Mouse (Mus musculus) hindbrain, embryonic 10.5 days (tissue): Measurements from ENCODE around the gene Atg4a. TPM values are rescaled to one million over a fixed set of nuclear protein-coding genes. Genes with fewer than 3 reads are reported as not detected.

Experiments used
- DNase-seq: peaks from one replicate; pipeline ENCODE4 v3.0.0-alpha.2; 2017; ENCODE audit warnings: low spot score
- H3K27ac ChIP-seq: fragments of 300-500 bp; sonication (generic); 2 replicates; pipeline ENCODE4 v1.5.1; 2016; ENCODE audit warnings: mild to moderate bottlenecking, moderate library complexity
- H3K27me3 ChIP-seq: fragments of 300-500 bp; sonication (generic); 2 replicates; pipeline ENCODE4 v1.6.1; 2016; ENCODE audit warnings: mild to moderate bottlenecking; ENCODE audit not compliant: poor library complexity, insufficient read depth, severe bottlenecking
- H3K36me3 ChIP-seq: fragments of 300-500 bp; sonication (generic); 2 replicates; pipeline ENCODE4 v1.6.1; 2016; ENCODE audit warnings: mild to moderate bottlenecking, moderate library complexity
- H3K4me1 ChIP-seq: fragments of 300-500 bp; sonication (generic); replicated peaks from 2 replicates; pipeline ENCODE4 v1.6.1; 2016; ENCODE audit warnings: mild to moderate bottlenecking
- H3K4me3 ChIP-seq: fragments of 300-500 bp; sonication (generic); 2 replicates; pipeline ENCODE4 v1.5.1; 2016; ENCODE audit warnings: mild to moderate bottlenecking, moderate library complexity
- H3K9me3 ChIP-seq: fragments of 300-500 bp; sonication (generic); 2 replicates; pipeline ENCODE4 v1.6.1; 2016; ENCODE audit warnings: mild to moderate bottlenecking, moderate library complexity
- WGBS: fragments of 180-500 bp; shearing (Covaris S2); methylation state at CpG from one replicate; pipeline ENCODE4 v1.1.7; 2016; 5-methylcytosine and 5-hydroxymethylcytosine counted together
- polyA plus RNA-seq: library from polyadenylated mRNA; unstranded; fragments of >200 nt; fragmentation: Nextera tagmentation; extraction: Ambion mirVana; gene quantifications from 2 replicates; pipeline ENCODE4 v1.2.1, GENCODE M21; 2016

Gene Atg4a
- polyA plus RNA-seq = 13.5 and 15.1 TPM in 2 replicates

GRCm38 (mm10) chrX:140956272-140956940 is at the start of gene Atg4a, which contains the start of gene Psmd10:
Atg4a (plus strand) TSS chrX:140956907.
Psmd10 (minus strand) TSS chrX:140956728.
- H3K27ac ChIP-seq = peak within 1 kb of the TSS; percentile 74
- H3K27me3 ChIP-seq = peaks cover 42% of the 10 kb centered on the region
- WGBS = 20% methylated on average over 23 of the region's 23 CpGs

GRCm38 (mm10) chrX:140907360-140907759 is 49.3 kb upstream of the Atg4a start, which contains the start of gene Vsig1:
Vsig1 (plus strand) TSS chrX:140907608.
- no peaks in the 10 kb centered on the region for H3K9me3 ChIP-seq
- no peak within 1 kb of the TSS for H3K4me3 ChIP-seq
- peaks cover 36% of the 10 kb centered on the region for H3K27me3 ChIP-seq
- no peaks in the 10 kb centered on the region for H3K36me3 ChIP-seq
- H3K4me1 ChIP-seq = no peaks in the 10 kb centered on the region
- DNase-seq = no peak
- WGBS = 75% methylated on average over 7 of the region's 7 CpGs
- H3K27ac ChIP-seq = no peak within 1 kb of the TSS

More at GRCm38 (mm10) chrX:140956272-140956940, at the start of gene Atg4a, which contains the start of gene Psmd10:
- Histone ChIP-seq H3K9me3 (no peaks in the 10 kb centered on the region), H3K4me1 (no peaks in the 10 kb centered on the region), H3K36me3 (0 out of 2 replicates have a peak, but pooled peaks cover 4% of the 10 kb centered on the region), H3K4me3 (peak within 1 kb of the TSS; percentile 56)
- DNase-seq = peak; percentile 87

DNA sequence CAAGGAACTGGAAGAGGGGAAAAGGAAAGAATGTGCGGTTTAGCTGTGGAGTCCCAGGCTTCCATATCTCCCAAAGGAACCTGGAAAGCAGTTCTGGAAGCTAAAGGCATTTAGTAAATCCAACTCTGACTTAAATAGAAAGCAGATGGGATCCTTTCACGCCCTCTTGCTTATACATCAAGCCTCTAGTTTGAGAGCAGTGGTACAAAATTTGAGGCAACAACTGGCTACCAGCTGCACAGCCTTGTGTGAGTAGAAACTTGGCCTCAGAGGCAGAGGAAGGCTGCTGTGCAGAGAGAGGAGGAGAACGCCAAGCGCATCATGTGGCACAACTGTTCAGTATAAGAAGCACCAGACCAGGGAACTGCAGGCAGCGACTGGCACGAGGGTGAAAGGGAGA is 35.4 kb upstream of the Atg4a start:
- H3K27me3 ChIP-seq = peaks cover 83% of the 10 kb centered on the region
- no peak for DNase-seq
- no peak overlapping the region for H3K27ac ChIP-seq
- no peak overlapping the region for H3K4me3 ChIP-seq
- no peaks in the 10 kb centered on the region for H3K9me3 ChIP-seq
- 82% methylated on average over 6 of the region's 6 CpGs for WGBS
- no peaks in the 10 kb centered on the region for H3K4me1 ChIP-seq
- H3K36me3 ChIP-seq = no peaks in the 10 kb centered on the region

GRCm38 (mm10) chrX:140932066-140932465 is 24.6 kb upstream of the Atg4a start:
- DNase-seq = no peak
- H3K4me1 ChIP-seq = no peaks in the 10 kb centered on the region
- no peaks in the 10 kb centered on the region for H3K9me3 ChIP-seq
- no peaks in the 10 kb centered on the region for H3K36me3 ChIP-seq
- no peak overlapping the region for H3K27ac ChIP-seq
- 75% methylated on average over 3 of the region's 3 CpGs for WGBS
- H3K27me3 ChIP-seq = peaks cover 84% of the 10 kb centered on the region
- H3K4me3 ChIP-seq = no peak overlapping the region

GRCm38 (mm10) chrX:140933263-140933662 is 23.4 kb upstream of the Atg4a start:
- WGBS = 85% methylated on average over 3 of the region's 3 CpGs
- Histone ChIP-seq H3K9me3 (no peaks in the 10 kb centered on the region), H3K4me3 (no peak overlapping the region), H3K36me3 (no peaks in the 10 kb centered on the region), H3K4me1 (no peaks in the 10 kb centered on the region), H3K27ac (no peak overlapping the region), H3K27me3 (peaks cover 83% of the 10 kb centered on the region)
- DNase-seq = no peak

- DNase-seq = no peak
- Histone ChIP-seq H3K9me3 (no peaks in the 10 kb centered on the region), H3K27me3 (peaks cover 80% of the 10 kb centered on the region), H3K27ac (no peak overlapping the region), H3K4me3 (no peak overlapping the region), H3K36me3 (no peaks in the 10 kb centered on the region), H3K4me1 (no peaks in the 10 kb centered on the region)
- WGBS = 77% methylated on average over 5 of the region's 5 CpGs
These were observed 20.4 kb upstream of the Atg4a start for GRCm38 (mm10) chrX:140936271-140936670.

DNA sequence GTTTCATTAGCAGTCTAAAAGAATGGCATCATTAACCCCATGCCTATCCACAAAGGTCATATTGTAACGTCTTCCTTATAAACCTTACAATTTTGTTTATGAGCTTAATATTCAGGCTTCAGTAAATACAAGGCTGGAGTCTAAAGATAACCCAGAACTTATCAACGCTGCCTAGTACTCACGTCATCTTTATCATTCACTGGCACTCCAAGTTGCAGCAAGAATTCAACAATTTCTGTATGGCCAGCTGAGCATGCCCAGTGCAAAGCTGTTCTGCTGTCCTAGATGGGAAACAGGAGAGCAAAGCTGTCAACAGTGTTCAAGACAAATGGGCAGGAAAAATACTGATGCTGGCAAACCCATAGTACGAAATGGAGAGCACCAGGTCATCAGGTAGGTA is 3.1 kb upstream of the Atg4a start:
- H3K4me3 ChIP-seq = no peak overlapping the region
- WGBS = 95% methylated on average over 4 of the region's 4 CpGs

GRCm38 (mm10) chrX:140956959-140957358 is 252 bp downstream of the Atg4a start:
- WGBS = 27% methylated on average over 5 of the region's 5 CpGs
- Histone ChIP-seq H3K36me3 (0 out of 2 replicates have a peak, but pooled peaks cover 4% of the 10 kb centered on the region), H3K4me1 (no peaks in the 10 kb centered on the region), H3K27ac (peak overlapping the region; percentile 29; the same call in 1 of the 2 replicates), H3K27me3 (peaks cover 41% of the 10 kb centered on the region), H3K4me3 (peak overlapping the region; percentile 56), H3K9me3 (no peaks in the 10 kb centered on the region)
- no peak for DNase-seq

More for the DNA sequence above, 3.1 kb upstream of the Atg4a start:
- Histone ChIP-seq H3K27ac (no peak overlapping the region), H3K4me1 (no peaks in the 10 kb centered on the region), H3K36me3 (peaks cover 19% of the 10 kb centered on the region; the same call in 1 of the 2 replicates), H3K9me3 (no peaks in the 10 kb centered on the region), H3K27me3 (peaks cover 60% of the 10 kb centered on the region)
- DNase-seq = no peak

- Histone ChIP-seq H3K36me3 (no peaks in the 10 kb centered on the region), H3K4me3 (no peak overlapping the region), H3K27me3 (peaks cover 96% of the 10 kb centered on the region), H3K9me3 (no peaks in the 10 kb centered on the region), H3K27ac (no peak overlapping the region), H3K4me1 (0 out of 2 replicates have a peak, but pooled peaks cover 1% of the 10 kb centered on the region)
- WGBS = 94% methylated on average over 1 of the region's 1 CpGs
- DNase-seq = no peak
These were observed 22.2 kb downstream of the Atg4a start for GRCm38 (mm10) chrX:140978943-140979342.

DNA sequence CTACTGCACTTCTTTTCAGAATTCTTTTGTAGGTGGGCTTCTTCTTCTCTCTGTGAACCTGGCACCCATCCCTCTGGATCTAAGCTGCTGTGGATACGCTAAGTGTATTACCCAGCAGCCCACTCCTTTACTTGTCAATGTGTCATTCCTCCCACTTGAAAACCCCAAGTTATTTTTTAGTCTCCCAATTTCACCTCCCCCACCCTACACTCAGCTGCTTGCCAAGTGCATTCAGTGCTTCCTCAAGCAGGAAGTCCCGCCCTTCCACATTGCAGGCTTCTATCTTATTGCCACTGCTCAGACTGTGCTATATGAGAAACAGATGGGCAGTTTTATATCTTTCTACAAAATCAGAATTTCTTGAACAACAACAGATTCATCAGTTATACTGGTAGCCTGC is 22.8 kb downstream of the Atg4a start:
- H3K4me1 ChIP-seq = 0 out of 2 replicates have a peak, but pooled peaks cover 4% of the 10 kb centered on the region
- WGBS = 79% methylated on average over 2 of the region's 2 CpGs
- no peak for DNase-seq

GRCm38 (mm10) chrX:140980163-140980562 is 23.5 kb downstream of the Atg4a start:
- Histone ChIP-seq H3K4me1 (0 out of 2 replicates have a peak, but pooled peaks cover 4% of the 10 kb centered on the region), H3K27me3 (peaks cover 98% of the 10 kb centered on the region), H3K27ac (no peak overlapping the region), H3K36me3 (no peaks in the 10 kb centered on the region), H3K9me3 (no peaks in the 10 kb centered on the region), H3K4me3 (no peak overlapping the region)
- 65% methylated on average over 4 of the region's 4 CpGs for WGBS
- DNase-seq = no peak

More for the DNA sequence above, 22.8 kb downstream of the Atg4a start:
- Histone ChIP-seq H3K9me3 (no peaks in the 10 kb centered on the region), H3K4me3 (no peak overlapping the region), H3K36me3 (no peaks in the 10 kb centered on the region), H3K27me3 (peaks cover 98% of the 10 kb centered on the region), H3K27ac (no peak overlapping the region)

GRCm38 (mm10) chrX:140983206-140983960 is 26.7 kb downstream of the Atg4a start:
- Histone ChIP-seq H3K27ac (no peak overlapping the region), H3K36me3 (no peaks in the 10 kb centered on the region), H3K4me3 (no peak overlapping the region), H3K9me3 (no peaks in the 10 kb centered on the region), H3K27me3 (peaks cover 98% of the 10 kb centered on the region), H3K4me1 (0 out of 2 replicates have a peak, but pooled peaks cover 4% of the 10 kb centered on the region)
- no peak for DNase-seq
- 54% methylated on average over 6 of the region's 6 CpGs for WGBS

- 0 out of 2 replicates have a peak, but pooled peaks cover 4% of the 10 kb centered on the region for H3K4me1 ChIP-seq
- DNase-seq = no peak
- peaks cover 95% of the 10 kb centered on the region for H3K27me3 ChIP-seq
- no peaks in the 10 kb centered on the region for H3K36me3 ChIP-seq
- H3K9me3 ChIP-seq = no peaks in the 10 kb centered on the region
- no peak overlapping the region for H3K27ac ChIP-seq
- 75% methylated on average over 6 of the region's 6 CpGs for WGBS
- no peak overlapping the region for H3K4me3 ChIP-seq
These were observed 28.1 kb downstream of the Atg4a start for GRCm38 (mm10) chrX:140984795-140985194.
